Mouse (Mus musculus) liver, embryonic 14.5 days (tissue): ENCODE measurements around the gene Eml4. TPM values are rescaled to one million over a fixed set of nuclear protein-coding genes. Genes with fewer than 3 reads are reported as not detected.

ENCODE experiments used
- ATAC-seq: fragments of 200-750 bp; cut with Nextera tagmentation; 2 replicates; pipeline ENCODE4 v1.8.0; 2017; ENCODE audit warnings: moderate number of reproducible peaks, mild to moderate bottlenecking, moderate library complexity; ENCODE audit not compliant: insufficient read depth
- DNase-seq, 3 experiments: peaks; one replicate each; pipeline ENCODE4 v3.0.0-alpha.2; 2012 to 2013; ENCODE audit warnings: low read depth in 3 of 3, low spot score in 3 of 3
- H3K27ac ChIP-seq: fragments of 300-500 bp; sonication (generic); 2 replicates; pipeline ENCODE4 v1.5.1; 2014; ENCODE audit warnings: moderate library complexity, mild to moderate bottlenecking, control low read depth, inconsistent platforms
- H3K27me3 ChIP-seq: fragments of 300-500 bp; sonication (generic); 2 replicates; pipeline ENCODE4 v1.6.1; 2014; ENCODE audit warnings: mild to moderate bottlenecking, low read length, moderate library complexity; ENCODE audit not compliant: control insufficient read depth, insufficient read depth
- H3K36me3 ChIP-seq: fragments of 300-500 bp; sonication (generic); replicated peaks from 2 replicates; pipeline ENCODE4 v1.6.1; 2014; ENCODE audit warnings: low read depth; ENCODE audit not compliant: control insufficient read depth, insufficient read depth
- H3K4me1 ChIP-seq, 2 experiments: fragments of 200-500 bp in 1 of 2; fragments of 300-500 bp in 1 of 2; sonication (generic) in 1 of 2; replicated peaks; 2 replicates each; pipeline ENCODE4 v1.6.1; 2012 to 2014; ENCODE audit warnings: antibody characterized with exemption in 1 of 2, inconsistent platforms in 1 of 2, low read length in 1 of 2; ENCODE audit not compliant: control insufficient read depth in 2 of 2, insufficient read depth in 2 of 2
- H3K4me2 ChIP-seq: fragments of 300-500 bp; sonication (generic); 2 replicates; pipeline ENCODE4 v1.6.1; 2014; ENCODE audit warnings: low read depth, mild to moderate bottlenecking, control low read depth, moderate library complexity
- H3K4me3 ChIP-seq, 2 experiments: fragments of 200-500 bp in 1 of 2; fragments of 300-500 bp in 1 of 2; sonication (generic) in 1 of 2; 2 replicates each; pipeline ENCODE4 v1.5.1; 2012 to 2014; ENCODE audit warnings: low read depth in 2 of 2, low read length in 2 of 2, mild to moderate bottlenecking in 2 of 2, control low read depth in 1 of 2, inconsistent platforms in 1 of 2, moderate library complexity in 1 of 2; ENCODE audit not compliant: insufficient read depth in 1 of 2
- H3K9ac ChIP-seq: fragments of 300-500 bp; sonication (generic); replicated peaks from 2 replicates; pipeline ENCODE4 v1.6.1; 2014; ENCODE audit warnings: mild to moderate bottlenecking, control low read depth, moderate library complexity
- H3K9me3 ChIP-seq: fragments of 300-500 bp; sonication (generic); 2 replicates; pipeline ENCODE4 v1.6.1; 2016; ENCODE audit warnings: low read length, mixed read lengths; ENCODE audit not compliant: control insufficient read depth
- CTCF ChIP-seq: IDR thresholded peaks from 2 replicates; pipeline ENCODE4 v1.5.1; 2016; ENCODE audit warnings: antibody characterized with exemption, low read depth, control low read depth
- EP300 ChIP-seq: IDR thresholded peaks from 2 replicates; pipeline ENCODE4 v1.6.1; 2016; ENCODE audit warnings: antibody characterized with exemption, low read depth
- WGBS: fragments of 180-500 bp; shearing (Covaris S2); extraction: QIAGEN DNeasy Blood & Tissue Kit; methylation state at CpG from one replicate; pipeline ENCODE4 v1.1.7; 2014; ENCODE audit not compliant: insufficient replicate concordance; 5-methylcytosine and 5-hydroxymethylcytosine counted together
- polyA plus RNA-seq, 2 experiments: library from polyadenylated mRNA; depleted of rRNA in 1 of 2; stranded (reverse) in 1 of 2; unstranded in 1 of 2; fragments of >200 nt; fragmentation: Nextera tagmentation in 1 of 2; extraction: Ambion mirVana in 1 of 2; gene quantifications; 2 replicates each; pipeline versions ENCODE4 v1.2.1 to v1.2.3; 2012 to 2014

Gene Eml4
- polyA plus RNA-seq, 2 experiments: 4.8 to 5.0 TPM

GRCm38 (mm10) chr17:83430607-83431006, 79.9 kb downstream of the Eml4 start:
- no peak for TF ChIP-seq CTCF
- no peaks in the 10 kb centered on the region for H3K27me3 ChIP-seq
- ATAC-seq (no peak), DNase-seq (no peak)
- no peak overlapping the region for H3K4me3 ChIP-seq
- no peaks in the 10 kb centered on the region for H3K9me3 ChIP-seq
- WGBS: 73% methylated on average over 4 of the region's 4 CpGs
- no peak overlapping the region for H3K9ac ChIP-seq
- no peaks in the 10 kb centered on the region for H3K36me3 ChIP-seq
- H3K4me1 ChIP-seq: no peaks in the 10 kb centered on the region
- H3K27ac ChIP-seq: no peak overlapping the region
- no peak overlapping the region for H3K4me2 ChIP-seq

GRCm38 (mm10) chr17:83443406-83443805, 92.7 kb downstream of the Eml4 start:
- Histone ChIP-seq H3K9ac (no peak overlapping the region), H3K36me3 (no peaks in the 10 kb centered on the region), H3K27me3 (no peaks in the 10 kb centered on the region), H3K4me2 (no peak overlapping the region), H3K4me3 (no peak overlapping the region), H3K4me1 (no peaks in the 10 kb centered on the region), H3K9me3 (no peaks in the 10 kb centered on the region), H3K27ac (no peak overlapping the region)
- TF ChIP-seq EP300 (no peak), CTCF (no peak)
- no peak for DNase-seq
- WGBS: 80% methylated on average over 4 of the region's 4 CpGs
- ATAC-seq: no peak

- Histone ChIP-seq H3K4me1 (no peaks in the 10 kb centered on the region), H3K36me3 (no peaks in the 10 kb centered on the region; the same call in 1 of the 2 replicates), H3K27me3 (no peaks in the 10 kb centered on the region), H3K9me3 (no peaks in the 10 kb centered on the region), H3K4me2 (no peak overlapping the region), H3K9ac (no peak overlapping the region), H3K4me3 (no peak overlapping the region), H3K27ac (no peak overlapping the region)
- 62% methylated on average over 2 of the region's 2 CpGs for WGBS
- DNase-seq (no peak), ATAC-seq (no peak)
- TF ChIP-seq EP300 (no peak), CTCF (no peak)
Measured at GRCm38 (mm10) chr17:83449583-83449982, 98.9 kb downstream of the Eml4 start.

GRCm38 (mm10) chr17:83451367-83451766, 100.6 kb downstream of the Eml4 start:
- no peaks in the 10 kb centered on the region for H3K4me1 ChIP-seq
- TF ChIP-seq CTCF: no peak
- no peak for TF ChIP-seq EP300
- H3K36me3 ChIP-seq: no peaks in the 10 kb centered on the region; the same call in 1 of the 2 replicates
- no peak overlapping the region for H3K4me3 ChIP-seq
- H3K9me3 ChIP-seq: no peaks in the 10 kb centered on the region
- DNase-seq (no peak), ATAC-seq (no peak)
- H3K4me2 ChIP-seq: no peak overlapping the region
- WGBS: 68% methylated on average over 8 of the region's 8 CpGs
- H3K27ac ChIP-seq: no peak overlapping the region
- no peaks in the 10 kb centered on the region for H3K27me3 ChIP-seq
- H3K9ac ChIP-seq: no peak overlapping the region

- H3K36me3 ChIP-seq: no peaks in the 10 kb centered on the region; the same call in 1 of the 2 replicates
Measured at GRCm38 (mm10) chr17:83451796-83452195, 101.1 kb downstream of the Eml4 start.

More at GRCm38 (mm10) chr17:83451796-83452195, 101.1 kb downstream of the Eml4 start:
- no peak overlapping the region for H3K27ac ChIP-seq
- H3K4me1 ChIP-seq: no peaks in the 10 kb centered on the region
- no peaks in the 10 kb centered on the region for H3K27me3 ChIP-seq
- H3K9me3 ChIP-seq: no peaks in the 10 kb centered on the region
- DNase-seq (no peak), ATAC-seq (no peak)
- TF ChIP-seq CTCF: no peak
- no peak for TF ChIP-seq EP300
- 84% methylated on average over 3 of the region's 3 CpGs for WGBS
- H3K9ac ChIP-seq: no peak overlapping the region
- H3K4me2 ChIP-seq: no peak overlapping the region
- H3K4me3 ChIP-seq: no peak overlapping the region
